Mouse (Mus musculus): ENCODE measurements around the gene Nfib. TPM values are rescaled to one million over a fixed set of nuclear protein-coding genes. Genes with fewer than 3 reads are reported as not detected.

Nfib gene
- total and polyA plus RNA-seq, 3 experiments = 0.04 to 0.11 (median 0.09) TPM

DNA sequence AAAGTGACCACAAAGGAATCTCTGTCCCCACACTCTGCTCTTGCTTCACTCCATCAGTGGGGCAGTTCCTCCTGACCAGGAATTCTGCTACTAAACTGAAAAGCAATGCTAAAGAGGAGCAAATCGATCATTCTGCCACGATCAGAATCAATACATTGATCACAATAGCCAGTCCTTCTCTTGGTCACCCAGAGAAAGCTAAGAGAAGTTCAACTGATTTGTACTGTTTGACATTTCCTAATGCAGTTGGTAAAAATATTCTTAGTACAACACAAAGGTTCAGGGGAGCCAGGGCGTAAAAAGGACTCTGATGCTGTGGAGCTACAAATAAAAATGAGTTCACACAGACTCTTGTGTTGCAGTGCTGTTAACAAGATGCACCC lies 234.6 kb downstream of the Nfib start:
- no peak overlapping the region; the same call in 1 of the 2 replicates for H3K4me2 ChIP-seq (ENCODE audit: insufficient read depth, low read depth, poor library complexity, severe bottlenecking)
- H3K9me3 ChIP-seq (replicated peaks; ENCODE audit: low read length) = no peaks in the 10 kb centered on the region
- no peaks in the 10 kb centered on the region for H3K36me3 ChIP-seq (replicated peaks in 1 of 2; ENCODE audit: control insufficient read depth in 1 of 2, insufficient read depth in 1 of 2, low read length in 1 of 2)
- no peak overlapping the region for H3K27ac ChIP-seq (ENCODE audit: insufficient read depth, low read depth)
- no peak overlapping the region for H3K9ac ChIP-seq (ENCODE audit: insufficient read depth, low read depth)
- H3K79me2 ChIP-seq (replicated peaks; ENCODE audit: control insufficient read depth, extremely low read depth, insufficient read depth, poor library complexity, severe bottlenecking) = no peaks in the 10 kb centered on the region
- TF ChIP-seq SIN3A (IDR thresholded peaks at IDR 0.05; ENCODE audit: low read length) = no peak
- no peak for TF ChIP-seq HCFC1 (IDR thresholded peaks at IDR 0.05; ENCODE audit: low read depth, low read length)
- TF ChIP-seq JUND (conservative IDR thresholded peaks at IDR 0.05; ENCODE audit: low read depth, low read length) = no peak
- no peak for TF ChIP-seq TBP (conservative IDR thresholded peaks at IDR 0.05; ENCODE audit: low read depth, low read length)
- no peak for TF ChIP-seq KAT2A (IDR thresholded peaks at IDR 0.05; ENCODE audit: insufficient replicate concordance, low read length)
- no peak for TF ChIP-seq JUN (IDR thresholded peaks at IDR 0.05; ENCODE audit: insufficient read depth, low read depth, low read length)
- no peak for TF ChIP-seq CHD2 (IDR thresholded peaks at IDR 0.05; ENCODE audit: low read length)
- no peak for TF ChIP-seq MAX (IDR thresholded peaks at IDR 0.05; ENCODE audit: low read length)
- TF ChIP-seq GABPA (IDR thresholded peaks at IDR 0.05; ENCODE audit: insufficient replicate concordance, low read depth, low read length) = no peak
- no peak for TF ChIP-seq UBTF (IDR thresholded peaks at IDR 0.05; ENCODE audit: low read depth, low read length)
- no peak for TF ChIP-seq SMC3 (IDR thresholded peaks at IDR 0.05; ENCODE audit: low read depth, low read length)
- in situ Hi-C loops (cut with MboI; ENCODE audit: low pct_ligation_motif_present, low pct_unique_long_range_greater_than_20kb, low sequenced_read_pairs) (no loop called here), dilution Hi-C loops (cut with MboI; ENCODE audit: extremely low pct_ligation_motif_present, extremely low pct_unique_long_range_greater_than_20kb, low sequenced_read_pairs) (no loop called here)
- no peaks in the 10 kb centered on the region; a peak in 1 of 4 replicates for H3K4me1 ChIP-seq (ENCODE audit: control insufficient read depth in 1 of 2, insufficient read depth in 2 of 2)
- H3K27me3 ChIP-seq (replicated peaks) = no peaks in the 10 kb centered on the region
- DNase-seq (ENCODE audit: extremely low read depth) = no peak
- no peak overlapping the region for H3K4me3 ChIP-seq (replicated peaks in 1 of 3; ENCODE audit: low read depth in 2 of 3, low read length in 2 of 3, poor library complexity in 1 of 3)

DNA sequence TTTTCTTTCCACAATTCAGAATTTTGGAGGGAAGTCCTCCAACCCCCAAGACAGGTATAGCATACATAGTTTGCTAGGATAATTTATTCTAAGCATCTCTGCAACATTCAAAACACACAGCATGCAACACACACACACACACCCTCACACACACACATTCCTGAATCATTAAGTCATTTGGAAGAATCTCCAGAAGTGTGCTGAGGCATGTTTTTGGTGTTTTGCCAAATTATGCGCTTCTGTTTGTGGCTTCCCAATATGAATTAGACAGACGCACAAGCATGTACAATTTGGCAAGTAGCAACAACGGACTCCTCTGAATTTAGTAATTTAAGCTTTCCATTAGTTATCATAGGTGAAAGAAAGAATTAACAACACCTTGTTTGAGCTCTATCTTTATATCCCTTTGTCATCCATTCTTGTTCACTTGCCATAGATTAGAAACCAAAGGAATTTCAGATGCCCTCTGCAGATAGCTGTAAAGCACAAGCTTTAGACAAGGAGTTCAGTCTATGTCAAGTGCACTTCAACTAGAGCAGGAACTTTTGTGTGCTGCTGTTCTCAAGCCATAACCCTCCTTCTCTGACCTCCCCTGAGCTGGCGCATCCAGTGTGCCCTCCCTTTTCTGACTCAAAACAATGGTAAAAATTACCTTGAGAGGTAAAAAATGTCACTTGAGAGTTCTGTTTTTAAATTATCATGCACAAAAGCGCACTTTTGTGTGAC lies 235.2 kb downstream of the Nfib start:
- Histone ChIP-seq H3K4me3 (replicated peaks in 1 of 3; ENCODE audit: low read depth in 2 of 3, low read length in 2 of 3, poor library complexity in 1 of 3) (no peak overlapping the region), H3K27ac (ENCODE audit: insufficient read depth, low read depth) (no peak overlapping the region)
- dilution Hi-C loops (cut with MboI; ENCODE audit: extremely low pct_ligation_motif_present, extremely low pct_unique_long_range_greater_than_20kb, low sequenced_read_pairs) = no loop called here

More for the DNA sequence above, 235.2 kb downstream of the Nfib start:
- Histone ChIP-seq H3K9ac (ENCODE audit: insufficient read depth, low read depth) (no peak overlapping the region), H3K27me3 (replicated peaks) (no peaks in the 10 kb centered on the region), H3K4me1 (ENCODE audit: control insufficient read depth in 1 of 2, insufficient read depth in 2 of 2) (no peaks in the 10 kb centered on the region; a peak in 1 of 4 replicates), H3K4me2 (ENCODE audit: insufficient read depth, low read depth, poor library complexity, severe bottlenecking) (no peak overlapping the region; the same call in 1 of the 2 replicates), H3K9me3 (replicated peaks; ENCODE audit: low read length) (no peaks in the 10 kb centered on the region), H3K36me3 (replicated peaks in 1 of 2; ENCODE audit: control insufficient read depth in 1 of 2, insufficient read depth in 1 of 2, low read length in 1 of 2) (no peaks in the 10 kb centered on the region), H3K79me2 (replicated peaks; ENCODE audit: control insufficient read depth, extremely low read depth, insufficient read depth, poor library complexity, severe bottlenecking) (no peaks in the 10 kb centered on the region)
- in situ Hi-C loops (cut with MboI; ENCODE audit: low pct_ligation_motif_present, low pct_unique_long_range_greater_than_20kb, low sequenced_read_pairs) = no loop called here
- DNase-seq (ENCODE audit: extremely low read depth) = no peak
- no peak for TF ChIP-seq RAD21 (IDR thresholded peaks at IDR 0.05; ENCODE audit: low read depth, low read length)
- no peak for TF ChIP-seq BHLHE40 (IDR thresholded peaks at IDR 0.05; ENCODE audit: low read depth, low read length)
- TF ChIP-seq RCOR1 (conservative IDR thresholded peaks at IDR 0.05; ENCODE audit: low read depth, low read length) = no peak
- no peak for TF ChIP-seq JUND (conservative IDR thresholded peaks at IDR 0.05; ENCODE audit: low read depth, low read length)
- no peak for TF ChIP-seq USF2 (conservative IDR thresholded peaks at IDR 0.05; ENCODE audit: low read depth, low read length)
- TF ChIP-seq ZNF384 (IDR thresholded peaks at IDR 0.05; ENCODE audit: low read depth, low read length) = no peak
- no peak for TF ChIP-seq NRF1 (IDR thresholded peaks at IDR 0.05; ENCODE audit: low read depth, low read length)
- no peak for TF ChIP-seq ZMIZ1 (IDR thresholded peaks at IDR 0.05; ENCODE audit: low read depth, low read length)
- TF ChIP-seq TBP (conservative IDR thresholded peaks at IDR 0.05; ENCODE audit: low read depth, low read length) = no peak
- no peak for TF ChIP-seq ETS1 (conservative IDR thresholded peaks at IDR 0.05; ENCODE audit: low read depth, low read length)
- TF ChIP-seq MAX (IDR thresholded peaks at IDR 0.05; ENCODE audit: low read length) = no peak
- TF ChIP-seq KAT2A (IDR thresholded peaks at IDR 0.05; ENCODE audit: insufficient replicate concordance, low read length) = no peak
- TF ChIP-seq SMC3 (IDR thresholded peaks at IDR 0.05; ENCODE audit: low read depth, low read length) = no peak
- TF ChIP-seq MAZ (IDR thresholded peaks at IDR 0.05; ENCODE audit: low read depth, low read length) = no peak
- no peak for TF ChIP-seq MYC (IDR thresholded peaks at IDR 0.05; ENCODE audit: low read depth, low read length)
- no peak for TF ChIP-seq POLR2AphosphoS2 (IDR thresholded peaks at IDR 0.05; ENCODE audit: low read depth, low read length)
- TF ChIP-seq USF1 (IDR thresholded peaks at IDR 0.05; ENCODE audit: low read depth, low read length) = no peak
- TF ChIP-seq MAFK (IDR thresholded peaks at IDR 0.05; ENCODE audit: insufficient replicate concordance, low read length) = no peak

All from CH12.LX (cell line).